Mouse (Mus musculus): ENCODE results near the gene Ripor2. TPM values are rescaled to one million over a fixed set of nuclear protein-coding genes. Genes with fewer than 3 reads are reported as not detected.

The Ripor2 gene
- 22.1 and 26.8 TPM in 2 replicates for polyA plus RNA-seq (2012; rRNA removed; ENCODE audit: low replicate concordance)

DNA sequence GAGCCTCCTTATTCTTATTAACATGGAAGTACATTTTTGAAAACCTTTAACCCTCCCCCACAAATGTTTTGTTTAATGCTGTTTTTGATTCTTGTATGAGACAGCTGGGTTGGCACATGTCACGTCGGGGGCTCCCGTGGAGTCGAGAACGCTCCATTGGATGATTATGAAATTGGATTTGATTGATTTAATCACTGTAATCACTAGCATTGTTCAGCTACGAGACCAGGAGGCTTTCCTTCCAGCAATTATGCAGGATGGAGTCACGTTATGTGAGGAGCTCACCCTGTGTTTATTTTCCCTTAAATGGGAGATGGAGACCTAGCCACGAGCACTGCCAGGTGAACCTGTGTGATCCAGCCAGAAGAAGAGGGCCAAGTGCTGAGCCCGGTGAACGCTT, at the start of gene Ripor2:
Gene Ripor2 (plus strand): TSS at position 357 of the 400 bp plus-strand sequence.

GRCm38 (mm10) chr13:24741028-24741427, 159.0 kb downstream of the Ripor2 start, which contains the start of gene Armh2:
Gene Armh2, plus strand, starts transcription at chr13:24741232.

DNA sequence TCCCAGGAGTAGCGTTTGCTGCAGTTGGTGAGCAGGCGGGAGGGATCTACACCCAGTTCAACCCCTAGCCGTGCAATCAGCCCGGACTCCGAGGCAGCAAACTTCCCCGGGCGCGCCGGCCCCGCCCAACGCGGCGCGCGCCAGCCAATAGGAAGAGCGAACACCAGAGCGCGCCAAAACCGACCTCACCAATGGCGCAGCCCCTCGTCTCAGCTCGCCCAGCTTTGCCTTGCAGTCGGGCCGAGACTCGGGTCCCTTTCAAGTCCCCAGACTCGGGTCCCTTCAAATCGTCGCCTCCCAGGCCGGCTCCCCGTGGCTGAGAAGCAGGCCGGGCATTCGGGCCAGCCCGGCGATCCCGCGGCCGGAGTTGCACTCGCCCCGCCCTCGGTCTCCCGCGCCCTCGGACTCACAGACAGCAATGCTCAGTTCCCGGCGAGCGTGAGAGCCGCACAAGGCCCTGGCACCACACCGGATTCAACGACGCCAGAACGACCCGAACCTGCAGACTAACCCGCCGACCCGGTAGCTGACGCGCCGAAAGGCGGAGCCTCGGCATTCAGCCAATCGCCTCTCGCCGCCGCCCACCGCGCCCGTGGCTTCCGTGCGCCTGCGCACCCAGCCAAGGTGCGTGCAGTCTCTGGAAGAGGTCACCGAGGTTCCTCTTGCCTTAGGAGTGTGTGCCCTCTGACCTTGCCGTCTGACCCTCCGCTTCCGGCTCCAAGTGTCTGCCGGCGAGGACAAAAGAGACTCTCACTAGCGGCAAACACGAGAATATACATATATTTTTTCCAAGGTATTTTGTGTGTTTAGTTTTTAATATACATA, 179.6 kb downstream of the Ripor2 start, which contains the start of gene Gmnn:
Gene Gmnn (minus strand): TSS at position 521 of the 825 bp plus-strand sequence.

Other genes with a start within 250 kb of the Ripor2 start
- gene Armh2, start 159.0 kb downstream of the Ripor2 start, polyA plus RNA-seq (2012; rRNA removed; ENCODE audit: low replicate concordance) = not detected in 2 replicates
- 0.99 and 2.4 TPM in 2 replicates for gene Gmnn, start 179.7 kb downstream of the Ripor2 start, polyA plus RNA-seq (2012; rRNA removed; ENCODE audit: low replicate concordance)
- 32.9 and 35.8 TPM in 2 replicates for gene BC005537, start 219.5 kb downstream of the Ripor2 start, polyA plus RNA-seq (2012; rRNA removed; ENCODE audit: low replicate concordance)
- gene Acot13, start 249.4 kb downstream of the Ripor2 start, polyA plus RNA-seq (2012; rRNA removed; ENCODE audit: low replicate concordance) = 38.7 and 80.1 TPM in 2 replicates
- gene Tdp2, start 249.5 kb downstream of the Ripor2 start, polyA plus RNA-seq (2012; rRNA removed; ENCODE audit: low replicate concordance) = 10.8 and 13.5 TPM in 2 replicates